Mouse (Mus musculus) erythroblast, adult 5-6 weeks (primary cell): ENCODE measurements around the gene Gm2663. TPM values are rescaled to one million over a fixed set of nuclear protein-coding genes. Genes with fewer than 3 reads are reported as not detected.
"Not testable (repeated sequence)": the region's sequence is repeated elsewhere in the genome, so short reads cannot be mapped to it uniquely, and the experiment has no call there.

ENCODE experiments used
- ATAC-seq: replicated peaks from 2 replicates; pipeline ENCODE4 v1.8.0; 2016; ENCODE audit warnings: moderate number of reproducible peaks, mild to moderate bottlenecking, moderate TSS enrichment, inconsistent platforms; ENCODE audit not compliant: poor library complexity, low FRiP score, severe bottlenecking
- total RNA-seq, 2 experiments: library from RNA; stranded (forward) in 1 of 2; stranded (reverse) in 1 of 2; fragments of 150-400 nt in 1 of 2; fragments of 200-764, 138-1000 nt in 1 of 2; gene quantifications; 2 replicates each; pipeline versions ENCODE4 v1.2.3 to v1.2.4; 2015 to 2017; ENCODE audit warnings: low replicate concordance in 2 of 2

Gene Gm2663
- total RNA-seq (2015; ENCODE audit: low replicate concordance) (not detected in 2 replicates), total RNA-seq (2017; ENCODE audit: low replicate concordance) (not detected in 2 replicates)

- ATAC-seq = not testable (repeated sequence)
Observed at GRCm38 (mm10) chr6:40999379-40999778, at the start of gene Gm2663. TSS of gene Gm2663 (minus strand) at chr6:40999479.

GRCm38 (mm10) chr6:41048602-41049001 is 49.3 kb upstream of the Gm2663 start:
- ATAC-seq = no peak

GRCm38 (mm10) chr6:41047961-41048360 is 48.7 kb upstream of the Gm2663 start:
- ATAC-seq = no peak

GRCm38 (mm10) chr6:41047202-41047601 is 47.9 kb upstream of the Gm2663 start:
- ATAC-seq = no peak

- no peak for ATAC-seq
Observed at GRCm38 (mm10) chr6:41046553-41046952, 47.3 kb upstream of the Gm2663 start.

GRCm38 (mm10) chr6:41044753-41045152 is 45.5 kb upstream of the Gm2663 start:
- ATAC-seq = no peak

GRCm38 (mm10) chr6:41044314-41044713 is 45.0 kb upstream of the Gm2663 start:
- ATAC-seq = no peak

GRCm38 (mm10) chr6:41035409-41035808 is 36.1 kb upstream of the Gm2663 start, which contains the start of gene 2210010C04Rik:
TSS of gene 2210010C04Rik (minus strand) at chr6:41035509.
- no peak for ATAC-seq

GRCm38 (mm10) chr6:41032802-41033201 is 33.5 kb upstream of the Gm2663 start:
- no peak for ATAC-seq

GRCm38 (mm10) chr6:41032231-41032630 is 33.0 kb upstream of the Gm2663 start:
- no peak for ATAC-seq

GRCm38 (mm10) chr6:41030821-41031220 is 31.5 kb upstream of the Gm2663 start:
- ATAC-seq = no peak

- ATAC-seq = no peak
Observed at GRCm38 (mm10) chr6:41027053-41027452, 27.8 kb upstream of the Gm2663 start.

GRCm38 (mm10) chr6:41025873-41026650 is 26.8 kb upstream of the Gm2663 start:
- no peak for ATAC-seq

GRCm38 (mm10) chr6:41019140-41019539 is 19.9 kb upstream of the Gm2663 start:
- no peak for ATAC-seq

GRCm38 (mm10) chr6:41018629-41019028 is 19.4 kb upstream of the Gm2663 start:
- no peak for ATAC-seq

GRCm38 (mm10) chr6:41015065-41015464 is 15.8 kb upstream of the Gm2663 start:
- ATAC-seq = no peak

GRCm38 (mm10) chr6:40964454-40964853 is 34.8 kb downstream of the Gm2663 start, which contains the start of gene 1810009J06Rik:
TSS of gene 1810009J06Rik (plus strand) at chr6:40964754.
- ATAC-seq = not testable (repeated sequence)

GRCm38 (mm10) chr6:40953716-40954115 is 45.6 kb downstream of the Gm2663 start:
- ATAC-seq = no peak

GRCm38 (mm10) chr6:40951770-40952169 is 47.5 kb downstream of the Gm2663 start, which contains the start of gene Gm4744:
TSS of gene Gm4744 (minus strand) at chr6:40951870.
- ATAC-seq = no peak
